Mouse (Mus musculus): ENCODE measurements around the gene Fads1.
"Not testable (repeated sequence)": the region's sequence is repeated elsewhere in the genome, so short reads cannot be mapped to it uniquely, and the experiment has no call there.

Fads1 gene

DNA sequence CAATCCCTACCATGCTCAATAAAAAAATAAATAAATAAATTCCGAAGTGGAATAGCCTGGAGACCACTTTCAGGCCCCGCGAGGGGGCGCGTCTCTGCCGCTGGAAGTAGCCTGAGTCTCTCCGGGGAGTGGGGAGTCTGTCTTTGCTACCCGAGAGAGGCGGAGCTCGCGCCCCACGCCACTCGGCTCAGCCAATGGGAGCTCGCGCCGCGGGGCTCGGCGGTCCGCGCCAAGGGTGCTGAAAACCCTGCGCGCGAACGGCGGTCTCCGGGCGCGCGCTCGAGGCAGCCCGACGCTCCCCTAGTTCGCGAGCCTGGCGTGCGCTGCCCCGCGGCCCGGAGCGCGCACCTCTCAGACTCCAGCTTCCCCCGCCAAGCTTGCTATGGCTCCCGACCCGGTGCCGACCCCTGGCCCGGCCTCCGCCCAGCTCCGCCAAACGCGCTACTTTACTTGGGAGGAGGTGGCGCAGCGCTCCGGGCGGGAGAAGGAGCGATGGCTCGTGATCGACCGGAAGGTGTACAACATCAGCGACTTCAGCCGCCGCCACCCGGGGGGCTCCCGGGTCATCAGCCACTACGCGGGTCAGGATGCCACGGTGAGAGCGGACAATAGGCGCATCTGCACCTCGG is at the start of gene Fads1:
Gene Fads1, plus strand, starts transcription at position 219 of the 629 bp plus-strand sequence.
- peak; percentile 80 for DNase-seq (ENCODE audit: extremely low read depth, low read depth)

DNA sequence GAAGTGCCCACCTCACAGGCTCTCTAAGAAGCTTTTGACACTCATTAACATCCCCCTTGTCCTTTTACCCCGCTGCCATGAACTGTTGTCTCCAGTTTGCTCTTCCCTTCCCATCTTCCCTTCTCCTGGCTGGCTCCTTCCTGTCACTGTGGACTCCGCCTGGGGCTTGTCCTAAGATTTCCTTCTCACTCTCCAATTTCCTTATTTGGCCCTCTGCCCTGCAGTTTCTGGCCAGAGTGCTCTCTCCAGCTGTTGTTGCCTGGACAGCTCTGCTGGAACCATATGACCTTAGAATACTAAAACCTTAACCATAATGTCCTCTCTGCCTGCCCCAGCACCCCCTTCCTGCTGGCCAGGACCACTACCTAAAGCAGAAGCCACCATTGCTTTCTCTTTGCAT is 48.0 kb upstream of the Fads1 start:
- no peak for DNase-seq (ENCODE audit: extremely low read depth, low read depth)

- no peak for DNase-seq (ENCODE audit: extremely low read depth, low read depth)
Measured at GRCm38 (mm10) chr19:10137423-10137822, 45.3 kb upstream of the Fads1 start.

GRCm38 (mm10) chr19:10139736-10140135 is 43.0 kb upstream of the Fads1 start:
- no peak for DNase-seq (ENCODE audit: extremely low read depth, low read depth)

DNA sequence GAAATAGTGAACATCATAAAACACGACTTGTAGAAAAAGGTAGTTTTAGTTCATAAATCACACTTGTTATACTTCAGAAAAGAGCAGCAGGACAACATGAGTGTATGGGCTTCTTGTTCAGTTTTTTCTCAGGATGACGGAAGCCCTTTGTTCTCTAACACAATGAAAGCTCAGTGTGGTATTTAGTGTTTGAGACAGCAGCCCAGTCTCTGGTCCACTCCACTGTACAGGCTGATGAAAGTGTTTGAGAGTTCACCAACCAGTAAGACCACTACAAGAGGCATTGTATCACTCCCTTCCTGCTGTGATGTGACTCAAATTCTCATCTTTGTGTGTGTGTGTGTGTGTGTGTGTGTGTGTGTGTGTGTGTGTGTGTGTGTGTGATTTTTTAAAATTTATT is 39.0 kb upstream of the Fads1 start:
- DNase-seq (ENCODE audit: extremely low read depth, low read depth): no peak

DNA sequence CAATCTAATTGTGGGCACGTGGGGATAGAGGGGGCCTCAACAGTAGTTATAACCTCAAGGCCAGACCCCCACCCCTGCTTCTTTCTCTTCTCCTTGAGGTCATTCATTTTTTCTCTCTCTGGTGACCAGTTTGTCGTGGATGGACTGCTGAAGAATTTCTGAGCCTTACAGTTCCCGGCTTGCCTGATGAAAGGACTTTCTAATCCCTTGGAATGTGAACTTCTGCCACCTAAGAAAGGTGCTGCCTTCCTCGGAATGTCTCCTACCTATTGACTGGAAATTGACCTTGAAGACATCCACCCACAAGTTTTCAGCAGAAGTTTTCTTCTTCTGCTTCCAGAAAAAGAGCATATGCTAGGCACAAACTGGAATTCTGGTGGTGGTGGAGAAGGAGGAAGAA is 38.2 kb upstream of the Fads1 start:
- no peak for DNase-seq (ENCODE audit: extremely low read depth, low read depth)

DNA sequence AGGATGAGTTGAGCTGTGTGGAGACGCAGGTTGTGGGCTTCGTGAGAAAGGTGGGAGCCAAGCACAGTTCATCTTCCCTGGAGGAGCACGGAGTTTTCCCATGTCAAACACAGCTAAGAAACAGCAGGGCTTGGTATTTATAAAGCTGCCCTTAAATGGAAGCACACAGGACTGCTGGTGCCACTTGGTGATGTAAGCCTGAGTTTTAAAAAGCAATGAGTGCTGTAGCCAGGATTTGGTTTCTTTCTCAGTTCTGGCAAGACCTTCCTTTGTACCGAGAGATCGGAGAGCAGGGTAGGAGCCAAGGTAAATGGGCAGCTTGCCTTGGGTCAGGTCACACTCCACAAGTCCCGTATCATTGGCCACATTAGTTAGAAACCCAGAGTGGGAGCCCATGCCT is 34.1 kb upstream of the Fads1 start:
- no peak for DNase-seq (ENCODE audit: extremely low read depth, low read depth)

- no peak for DNase-seq (ENCODE audit: extremely low read depth, low read depth)
Measured at GRCm38 (mm10) chr19:10149189-10149588, 33.5 kb upstream of the Fads1 start.

- DNase-seq (ENCODE audit: extremely low read depth, low read depth): no peak
Measured at GRCm38 (mm10) chr19:10157725-10158124, 25.0 kb upstream of the Fads1 start.

DNA sequence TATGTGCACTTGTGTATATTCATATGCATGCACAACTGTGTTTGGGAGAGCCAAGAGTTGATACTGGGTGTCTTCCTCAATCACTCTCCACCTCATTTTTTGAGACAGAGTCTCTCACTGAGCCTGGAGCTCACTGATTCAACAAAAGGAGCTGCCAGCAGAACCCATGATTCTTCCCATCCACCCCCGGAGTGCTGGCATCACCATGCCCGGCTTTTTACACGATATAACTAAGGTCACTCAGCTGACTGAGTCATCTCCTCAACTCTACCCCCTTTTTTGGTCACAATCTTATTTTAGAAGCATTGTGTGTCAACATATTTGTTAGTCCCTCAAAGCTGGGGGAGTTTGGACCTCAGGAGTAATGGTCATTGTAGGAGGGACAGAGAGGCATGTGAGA is 18.8 kb upstream of the Fads1 start:
- DNase-seq (ENCODE audit: extremely low read depth, low read depth): no peak

- DNase-seq (ENCODE audit: extremely low read depth, low read depth): not testable (repeated sequence)
Measured at GRCm38 (mm10) chr19:10165928-10166327, 16.8 kb upstream of the Fads1 start.

DNA sequence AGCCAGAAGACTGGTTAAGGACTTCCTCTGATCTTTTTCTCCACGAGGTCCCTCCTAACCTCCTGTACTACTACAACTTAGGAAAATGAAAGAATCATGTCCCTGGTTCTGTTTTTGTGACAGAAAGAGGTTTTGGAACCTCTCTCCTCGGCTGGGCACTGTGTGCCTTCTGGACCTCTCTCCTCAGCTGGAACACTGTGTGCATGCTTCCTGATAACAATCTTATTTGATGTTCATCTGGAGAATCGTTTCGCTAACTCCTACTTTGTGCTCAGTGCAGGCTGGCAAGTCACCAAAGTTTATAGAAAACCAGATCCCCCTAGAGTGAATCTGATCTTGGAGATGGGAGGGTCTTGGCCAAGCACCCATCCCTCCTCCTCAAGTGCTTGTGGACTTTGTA is 15.6 kb upstream of the Fads1 start:
- no peak for DNase-seq (ENCODE audit: extremely low read depth, low read depth)

- DNase-seq (ENCODE audit: extremely low read depth, low read depth): no peak
Measured at GRCm38 (mm10) chr19:10167951-10168350, 14.7 kb upstream of the Fads1 start.

DNA sequence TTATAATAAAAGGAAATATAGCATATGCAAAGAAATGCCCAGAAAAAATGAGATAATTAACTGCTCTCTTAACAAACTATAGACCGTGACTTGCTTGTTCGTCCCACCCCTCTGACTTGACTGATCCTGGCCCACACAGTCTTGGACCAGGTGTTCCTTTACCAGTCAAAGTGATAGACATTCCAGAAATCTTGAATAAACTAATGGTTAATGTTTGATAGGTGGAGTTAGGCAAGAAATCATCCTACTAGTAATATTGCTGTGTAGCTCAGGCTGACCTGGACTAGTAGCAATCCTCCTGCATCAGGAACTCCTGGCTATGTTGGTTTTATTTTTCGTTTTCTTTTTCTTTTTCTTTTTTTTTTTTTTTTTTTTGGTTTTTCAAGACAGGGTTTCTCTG is 14.2 kb upstream of the Fads1 start:
- DNase-seq (ENCODE audit: extremely low read depth, low read depth): no peak

GRCm38 (mm10) chr19:10169179-10169578 is 13.5 kb upstream of the Fads1 start:
- DNase-seq (ENCODE audit: extremely low read depth, low read depth): no peak

DNA sequence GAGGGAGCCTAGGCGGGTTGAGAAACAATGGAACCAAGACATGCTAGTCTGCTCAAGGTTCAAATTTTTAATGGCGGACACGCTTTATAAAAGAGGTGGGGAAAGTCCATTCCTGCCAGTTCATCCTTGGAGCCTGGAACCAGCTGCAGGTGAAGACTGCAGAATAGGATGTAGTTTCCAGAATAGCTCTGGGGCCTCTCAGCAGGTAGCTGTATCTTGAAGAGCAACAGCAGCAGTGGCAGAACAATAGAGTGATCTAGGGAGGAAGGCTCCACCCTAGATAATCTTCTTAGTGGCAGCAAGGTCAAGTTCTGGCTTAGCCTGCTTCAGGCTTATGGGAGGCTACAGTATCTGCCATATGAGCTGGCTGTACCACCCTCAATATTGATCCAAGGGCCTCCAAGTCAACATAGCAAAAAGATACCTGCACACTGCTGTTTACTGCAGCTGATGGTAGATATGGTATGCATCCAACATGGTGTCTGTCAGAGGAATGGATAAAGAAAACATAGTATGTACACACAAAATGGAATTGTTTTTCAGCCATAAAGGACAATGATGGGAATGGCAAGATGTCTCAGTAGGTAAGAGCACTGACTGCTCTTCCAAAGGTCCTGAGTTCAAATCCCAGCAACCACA is 12.9 kb upstream of the Fads1 start:
- not testable (repeated sequence) for DNase-seq (ENCODE audit: extremely low read depth, low read depth)

DNA sequence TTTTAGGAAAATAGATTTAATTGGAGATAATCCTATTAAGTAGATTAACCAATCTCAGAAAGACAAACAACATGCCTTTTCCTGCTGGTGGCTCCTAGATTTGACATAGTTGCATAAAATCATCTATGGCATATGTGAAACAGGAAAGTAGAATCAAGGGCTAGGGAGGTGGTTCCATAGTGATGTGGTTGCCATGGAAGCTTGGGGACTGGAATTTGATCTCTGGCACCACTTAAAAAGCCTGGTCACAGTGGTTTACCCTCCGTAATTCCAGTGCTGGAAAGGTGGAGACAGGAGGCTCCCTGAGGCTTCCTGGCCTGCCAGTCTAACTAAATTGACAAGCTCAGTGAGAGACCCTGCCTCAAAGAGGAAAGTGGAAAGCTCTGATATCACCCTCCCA is 12.2 kb upstream of the Fads1 start:
- DNase-seq (ENCODE audit: extremely low read depth, low read depth): no peak

- no peak for DNase-seq (ENCODE audit: extremely low read depth, low read depth)
Measured at GRCm38 (mm10) chr19:10171359-10171758, 11.3 kb upstream of the Fads1 start.

- DNase-seq (ENCODE audit: extremely low read depth, low read depth): peak; percentile 33
Measured at GRCm38 (mm10) chr19:10171846-10172245, 10.8 kb upstream of the Fads1 start.

DNA sequence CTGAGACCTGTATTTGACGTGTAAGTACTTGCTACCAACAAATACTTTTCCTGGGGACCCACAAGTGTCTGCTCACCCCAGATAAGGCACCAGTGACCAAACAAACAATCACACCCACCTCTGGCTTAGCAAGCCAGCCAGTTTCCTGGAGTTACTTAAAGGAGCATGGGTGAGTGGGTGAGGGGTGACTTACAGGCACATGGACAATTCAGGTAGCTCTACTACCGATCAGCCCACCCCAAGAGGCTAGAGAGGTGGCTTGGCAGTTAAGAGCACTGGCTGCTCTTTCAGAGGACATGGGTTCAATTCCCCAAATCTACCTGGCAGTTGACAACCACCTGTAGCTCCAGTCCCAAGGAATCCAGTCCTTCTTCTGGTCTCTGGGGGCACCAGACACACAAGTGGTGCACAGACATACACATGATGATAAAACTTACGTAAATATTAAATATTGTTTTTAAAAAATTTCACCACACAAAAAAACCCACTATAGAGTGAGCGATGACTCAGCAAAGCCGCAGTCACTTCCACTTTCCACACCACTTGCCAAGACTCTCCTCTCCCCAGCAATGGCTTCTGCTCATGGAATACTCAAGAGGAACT is 9.5 kb upstream of the Fads1 start:
- DNase-seq (ENCODE audit: extremely low read depth, low read depth): peak; percentile 71

DNA sequence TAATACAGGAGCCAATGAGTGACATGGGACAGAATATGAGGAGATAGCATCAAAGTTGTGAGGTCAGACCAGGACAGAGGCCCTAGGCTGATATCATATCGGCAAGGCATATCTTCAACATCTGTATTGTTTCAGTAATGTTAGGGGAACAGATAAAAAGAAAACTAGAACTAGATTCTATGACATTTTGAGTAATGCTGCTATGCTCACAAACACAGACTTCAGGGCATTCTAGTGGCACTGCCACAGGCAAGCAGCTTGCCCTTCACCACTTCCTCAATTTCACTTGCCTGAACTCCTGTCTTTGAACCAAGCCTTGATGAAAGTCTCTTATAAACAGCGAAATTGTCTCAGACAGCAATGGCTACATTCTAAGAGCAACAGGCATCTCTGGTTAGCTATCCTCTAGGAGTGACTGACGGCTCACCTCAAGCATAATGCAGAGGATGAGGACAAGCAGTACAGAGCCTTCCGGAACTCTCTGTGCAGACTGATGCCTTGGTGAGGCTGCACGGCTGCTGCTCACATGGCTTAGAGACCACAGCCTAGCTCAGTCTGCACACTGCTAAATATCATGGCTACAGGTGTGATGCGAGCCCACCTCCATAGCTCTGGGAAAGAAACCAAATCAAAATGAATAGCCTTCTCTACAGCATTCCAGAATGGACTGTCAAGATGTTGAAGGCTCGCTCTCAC is 8.7 kb upstream of the Fads1 start:
- DNase-seq (ENCODE audit: extremely low read depth, low read depth): peak; percentile 52

- no peak for DNase-seq (ENCODE audit: extremely low read depth, low read depth)
Measured at GRCm38 (mm10) chr19:10174956-10175355, 7.7 kb upstream of the Fads1 start.

Data from MEL-GATA-1-ER (cell line).